Mouse (Mus musculus): ENCODE measurements at regions not wholly inside any gene's neighbourhood (a gene's known extent, or its start where the extent isn't known, plus 50 kb on each side); places are given as distances from the start of the nearest gene placed in this dataset.

GRCm38 (mm10) chr7:71289702-71290101 is 61.6 kb downstream of the Gm10295 start:
- no peaks in the 10 kb centered on the region for H3K9me3 ChIP-seq (replicated peaks)
- no peak overlapping the region for H3K4me3 ChIP-seq (replicated peaks)
- no peak for ATAC-seq (ENCODE audit: insufficient number of reproducible peaks, low FRiP score, low TSS enrichment, low read depth)
- H3K4me1 ChIP-seq = no peaks in the 10 kb centered on the region
- H3K4me2 ChIP-seq (replicated peaks) = no peak overlapping the region
- H3K27ac ChIP-seq (replicated peaks) = no peak overlapping the region
- H3K36me3 ChIP-seq = no peaks in the 10 kb centered on the region
- WGBS = 66% methylated on average over 4 of the region's 4 CpGs
- H3K9ac ChIP-seq = no peak overlapping the region
- no peaks in the 10 kb centered on the region for H3K27me3 ChIP-seq

GRCm38 (mm10) chr7:71289266-71289665 is 62.0 kb downstream of the Gm10295 start:
- Histone ChIP-seq H3K4me1 (no peaks in the 10 kb centered on the region), H3K36me3 (no peaks in the 10 kb centered on the region), H3K27ac (replicated peaks) (no peak overlapping the region), H3K27me3 (no peaks in the 10 kb centered on the region), H3K4me3 (replicated peaks) (no peak overlapping the region), H3K9me3 (replicated peaks) (no peaks in the 10 kb centered on the region), H3K4me2 (replicated peaks) (no peak overlapping the region), H3K9ac (no peak overlapping the region)
- WGBS = 63% methylated on average over 5 of the region's 5 CpGs
- ATAC-seq (ENCODE audit: insufficient number of reproducible peaks, low FRiP score, low TSS enrichment, low read depth) = no peak

- H3K4me2 ChIP-seq (replicated peaks) = no peak overlapping the region
- 74% methylated on average over 7 of the region's 7 CpGs for WGBS
- no peak overlapping the region for H3K27ac ChIP-seq (replicated peaks)
- no peak overlapping the region for H3K4me3 ChIP-seq (replicated peaks)
- H3K9me3 ChIP-seq (replicated peaks) = no peaks in the 10 kb centered on the region
- no peak overlapping the region for H3K9ac ChIP-seq
- H3K4me1 ChIP-seq = no peaks in the 10 kb centered on the region
- no peaks in the 10 kb centered on the region for H3K36me3 ChIP-seq
- no peaks in the 10 kb centered on the region for H3K27me3 ChIP-seq
- no peak for ATAC-seq (ENCODE audit: insufficient number of reproducible peaks, low FRiP score, low TSS enrichment, low read depth)
Measured at GRCm38 (mm10) chr7:71287441-71287840, 63.8 kb downstream of the Gm10295 start.

GRCm38 (mm10) chr7:71284246-71284645 is 67.0 kb downstream of the Gm10295 start:
- H3K4me2 ChIP-seq (replicated peaks) = no peak overlapping the region
- no peak overlapping the region for H3K27ac ChIP-seq (replicated peaks)
- H3K9me3 ChIP-seq (replicated peaks) = no peaks in the 10 kb centered on the region
- H3K27me3 ChIP-seq = no peaks in the 10 kb centered on the region
- H3K9ac ChIP-seq = no peak overlapping the region
- H3K4me1 ChIP-seq = no peaks in the 10 kb centered on the region
- no peak overlapping the region for H3K4me3 ChIP-seq (replicated peaks)
- H3K36me3 ChIP-seq = no peaks in the 10 kb centered on the region
- ATAC-seq (ENCODE audit: insufficient number of reproducible peaks, low FRiP score, low TSS enrichment, low read depth) = no peak

- Histone ChIP-seq H3K9ac (no peak overlapping the region), H3K27ac (replicated peaks) (no peak overlapping the region), H3K4me2 (replicated peaks) (no peak overlapping the region), H3K4me3 (replicated peaks) (no peak overlapping the region), H3K9me3 (replicated peaks) (no peaks in the 10 kb centered on the region), H3K4me1 (no peaks in the 10 kb centered on the region), H3K27me3 (no peaks in the 10 kb centered on the region), H3K36me3 (no peaks in the 10 kb centered on the region)
- 88% methylated on average over 3 of the region's 3 CpGs for WGBS
- ATAC-seq (ENCODE audit: insufficient number of reproducible peaks, low FRiP score, low TSS enrichment, low read depth) = no peak
Measured at GRCm38 (mm10) chr7:71283419-71283818, 67.9 kb downstream of the Gm10295 start.

GRCm38 (mm10) chr7:71266101-71266500 is 85.2 kb downstream of the Gm10295 start:
- Histone ChIP-seq H3K27ac (replicated peaks) (no peak overlapping the region), H3K4me1 (no peaks in the 10 kb centered on the region), H3K9ac (no peak overlapping the region), H3K4me2 (replicated peaks) (no peak overlapping the region), H3K27me3 (no peaks in the 10 kb centered on the region), H3K4me3 (replicated peaks) (no peak overlapping the region), H3K9me3 (replicated peaks) (no peaks in the 10 kb centered on the region), H3K36me3 (no peaks in the 10 kb centered on the region)
- no peak for ATAC-seq (ENCODE audit: insufficient number of reproducible peaks, low FRiP score, low TSS enrichment, low read depth)
- 79% methylated on average over 8 of the region's 8 CpGs for WGBS

- Histone ChIP-seq H3K9me3 (replicated peaks) (no peaks in the 10 kb centered on the region), H3K36me3 (no peaks in the 10 kb centered on the region), H3K27me3 (no peaks in the 10 kb centered on the region), H3K9ac (no peak overlapping the region), H3K4me3 (replicated peaks) (no peak overlapping the region), H3K4me1 (no peaks in the 10 kb centered on the region), H3K27ac (replicated peaks) (no peak overlapping the region), H3K4me2 (replicated peaks) (no peak overlapping the region)
- no peak for ATAC-seq (ENCODE audit: insufficient number of reproducible peaks, low FRiP score, low TSS enrichment, low read depth)
- WGBS = 64% methylated on average over 1 of the region's 1 CpGs
Measured at GRCm38 (mm10) chr7:71264115-71264514, 87.2 kb downstream of the Gm10295 start.

- Histone ChIP-seq H3K4me3 (replicated peaks) (no peak overlapping the region), H3K27me3 (no peaks in the 10 kb centered on the region), H3K4me1 (no peaks in the 10 kb centered on the region), H3K4me2 (replicated peaks) (no peak overlapping the region), H3K36me3 (no peaks in the 10 kb centered on the region), H3K27ac (replicated peaks) (no peak overlapping the region), H3K9me3 (replicated peaks) (no peaks in the 10 kb centered on the region), H3K9ac (no peak overlapping the region)
- ATAC-seq (ENCODE audit: insufficient number of reproducible peaks, low FRiP score, low TSS enrichment, low read depth) = no peak
- WGBS = 47% methylated on average over 2 of the region's 2 CpGs
Measured at GRCm38 (mm10) chr7:71249669-71250068, 101.6 kb downstream of the Gm10295 start.

GRCm38 (mm10) chr7:71249216-71249615 is 102.1 kb downstream of the Gm10295 start:
- H3K4me1 ChIP-seq = no peaks in the 10 kb centered on the region
- no peak overlapping the region for H3K9ac ChIP-seq
- H3K4me2 ChIP-seq (replicated peaks) = no peak overlapping the region
- no peak overlapping the region for H3K27ac ChIP-seq (replicated peaks)
- H3K27me3 ChIP-seq = no peaks in the 10 kb centered on the region
- no peaks in the 10 kb centered on the region for H3K36me3 ChIP-seq
- no peak overlapping the region for H3K4me3 ChIP-seq (replicated peaks)
- H3K9me3 ChIP-seq (replicated peaks) = no peaks in the 10 kb centered on the region
- no peak for ATAC-seq (ENCODE audit: insufficient number of reproducible peaks, low FRiP score, low TSS enrichment, low read depth)
- WGBS = 50% methylated on average over 5 of the region's 5 CpGs

- Histone ChIP-seq H3K9me3 (replicated peaks) (no peaks in the 10 kb centered on the region), H3K9ac (no peak overlapping the region), H3K27ac (replicated peaks) (no peak overlapping the region), H3K4me3 (replicated peaks) (no peak overlapping the region), H3K27me3 (no peaks in the 10 kb centered on the region), H3K36me3 (no peaks in the 10 kb centered on the region), H3K4me1 (no peaks in the 10 kb centered on the region), H3K4me2 (replicated peaks) (no peak overlapping the region)
- WGBS = 86% methylated on average over 5 of the region's 5 CpGs
- ATAC-seq (ENCODE audit: insufficient number of reproducible peaks, low FRiP score, low TSS enrichment, low read depth) = no peak
Measured at GRCm38 (mm10) chr7:71247922-71248321, 103.4 kb downstream of the Gm10295 start.

- no peaks in the 10 kb centered on the region for H3K36me3 ChIP-seq
- no peak overlapping the region for H3K27ac ChIP-seq (replicated peaks)
- WGBS = 71% methylated on average over 2 of the region's 2 CpGs
- no peak overlapping the region for H3K9ac ChIP-seq
- H3K4me1 ChIP-seq = no peaks in the 10 kb centered on the region
- no peak overlapping the region for H3K4me2 ChIP-seq (replicated peaks)
- no peak overlapping the region for H3K4me3 ChIP-seq (replicated peaks)
- no peak for ATAC-seq (ENCODE audit: insufficient number of reproducible peaks, low FRiP score, low TSS enrichment, low read depth)
- no peaks in the 10 kb centered on the region for H3K9me3 ChIP-seq (replicated peaks)
- no peaks in the 10 kb centered on the region for H3K27me3 ChIP-seq
Measured at GRCm38 (mm10) chr7:71242379-71242911, 108.8 kb downstream of the Gm10295 start.

GRCm38 (mm10) chr7:71239207-71239606 is 112.1 kb downstream of the Gm10295 start:
- ATAC-seq (ENCODE audit: insufficient number of reproducible peaks, low FRiP score, low TSS enrichment, low read depth) = no peak
- Histone ChIP-seq H3K36me3 (no peaks in the 10 kb centered on the region), H3K4me1 (no peaks in the 10 kb centered on the region), H3K4me2 (replicated peaks) (no peak overlapping the region), H3K4me3 (replicated peaks) (no peak overlapping the region), H3K27me3 (no peaks in the 10 kb centered on the region), H3K27ac (replicated peaks) (no peak overlapping the region), H3K9ac (no peak overlapping the region), H3K9me3 (replicated peaks) (no peaks in the 10 kb centered on the region)
- WGBS = 86% methylated on average over 3 of the region's 3 CpGs

Data from embryonic facial prominence, embryonic 15.5 days (tissue).